Mouse (Mus musculus): ENCODE results near the gene Tti1.
"Not testable (repeated sequence)": the region's sequence is repeated elsewhere in the genome, so short reads cannot be mapped to it uniquely, and the experiment has no call there.

Gene Tti1

GRCm38 (mm10) chr2:158028354-158028863, at the start of gene Tti1, which contains the start of gene Rprd1b:
Gene Tti1, minus strand, starts transcription at chr2:158028433.
Gene Rprd1b, plus strand, starts transcription at chr2:158028497.
- DNase-seq (ENCODE audit: low spot score) = peak; percentile 92

DNA sequence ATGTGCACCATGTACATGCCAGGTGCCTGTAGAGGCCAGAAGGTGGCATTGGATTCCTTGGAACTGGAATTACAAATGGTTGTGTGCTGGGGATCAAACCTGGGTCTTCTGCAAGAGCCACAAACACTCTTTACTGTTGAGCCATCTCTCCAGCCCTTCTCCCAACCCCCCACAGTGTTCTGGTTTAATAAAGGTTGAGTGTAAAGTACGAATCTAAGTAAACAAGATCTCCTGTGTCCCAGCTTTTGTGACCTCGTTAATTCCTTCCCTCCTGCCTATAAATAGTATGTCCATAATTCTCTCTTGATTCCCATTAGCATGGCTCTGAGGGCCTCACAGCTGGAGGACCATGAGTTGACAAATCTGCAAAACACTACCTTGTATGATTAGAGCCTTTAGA, 49.7 kb upstream of the Tti1 start:
- DNase-seq (ENCODE audit: low spot score) = no peak

- no peak for DNase-seq (ENCODE audit: low spot score)
Observed at GRCm38 (mm10) chr2:158076690-158077089, 48.5 kb upstream of the Tti1 start.

DNA sequence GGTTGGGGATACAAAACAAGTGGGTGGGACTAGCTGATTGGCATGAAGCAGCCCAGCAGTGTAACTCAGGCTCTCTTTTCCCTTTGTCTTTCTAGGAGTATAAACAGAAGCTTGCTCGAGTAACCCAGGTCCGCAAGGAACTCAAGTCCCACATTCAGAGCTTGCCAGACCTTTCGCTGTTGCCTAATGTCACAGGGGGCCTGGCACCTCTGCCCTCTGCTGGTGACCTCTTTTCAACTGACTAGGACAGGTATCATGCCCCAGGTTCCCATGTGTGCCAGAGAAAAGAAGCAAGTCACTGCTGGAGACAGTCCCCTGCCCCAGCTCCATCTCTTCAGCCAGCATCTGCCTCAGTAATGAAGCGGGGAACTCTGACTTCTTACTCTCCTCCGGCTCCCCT, 46.6 kb upstream of the Tti1 start:
- no peak for DNase-seq (ENCODE audit: low spot score)

GRCm38 (mm10) chr2:158071633-158071995, 43.4 kb upstream of the Tti1 start:
- no peak for DNase-seq (ENCODE audit: low spot score)

DNA sequence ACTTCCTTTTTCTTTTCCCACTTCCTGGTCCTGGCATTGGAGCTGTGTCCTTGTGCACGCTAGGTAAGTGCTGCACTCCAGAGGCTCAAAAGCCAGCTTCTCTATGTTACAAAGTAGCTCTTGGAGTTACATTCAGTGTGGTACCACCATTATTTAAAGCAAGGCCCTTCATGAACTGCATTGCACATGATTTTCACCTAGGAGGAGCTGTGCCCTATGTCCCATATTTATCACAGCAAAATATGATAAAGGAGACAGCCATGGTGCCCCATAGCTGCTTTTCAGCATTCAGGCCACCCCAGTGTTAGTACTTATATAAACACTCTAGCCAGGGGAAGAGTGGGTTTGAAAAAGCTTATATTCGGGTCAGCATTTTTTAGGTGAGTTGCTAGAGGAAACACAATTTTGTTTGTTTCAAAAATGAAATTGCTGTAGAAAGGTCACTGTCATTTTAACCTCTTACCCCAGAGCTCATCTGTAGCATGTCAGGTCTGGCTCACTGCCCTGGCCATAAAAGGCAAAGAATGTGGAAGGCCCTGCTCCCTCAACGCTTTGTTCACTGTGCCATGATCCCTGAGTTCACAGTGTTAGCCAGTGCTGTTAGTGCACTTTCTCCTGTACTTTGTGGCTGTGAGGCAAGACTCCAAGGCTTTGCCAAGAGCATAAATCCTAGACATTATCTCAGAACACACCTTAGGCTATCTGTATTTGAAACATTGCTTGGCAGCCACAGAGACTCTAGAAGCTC, 42.8 kb upstream of the Tti1 start:
- DNase-seq (ENCODE audit: low spot score) = no peak

DNA sequence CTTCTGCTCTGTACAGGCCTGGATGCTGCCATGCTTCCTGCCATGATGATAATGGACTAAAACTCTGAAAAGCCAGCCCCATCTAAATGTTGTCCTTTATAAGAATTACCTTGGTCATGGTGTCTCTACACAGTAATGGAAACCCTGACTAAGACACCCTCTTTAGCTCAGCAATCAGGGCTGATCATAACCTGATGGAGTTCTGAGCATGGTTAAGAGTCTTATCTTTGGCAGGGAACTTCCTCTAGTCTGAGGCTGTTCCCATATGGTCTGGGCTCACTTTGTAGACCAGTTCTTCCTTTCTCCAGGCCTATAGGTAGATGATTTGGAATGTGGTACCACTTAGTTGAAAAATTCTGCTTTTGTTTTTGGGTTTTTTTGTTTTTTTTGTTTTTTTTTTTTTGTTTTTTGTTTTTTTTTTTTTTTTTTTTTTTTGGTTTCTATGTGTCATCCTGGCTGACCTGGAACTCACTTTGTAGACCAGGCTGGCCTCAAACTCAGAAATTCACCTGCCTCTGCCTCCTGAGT, 40.3 kb upstream of the Tti1 start:
- DNase-seq (ENCODE audit: low spot score) = no peak

DNA sequence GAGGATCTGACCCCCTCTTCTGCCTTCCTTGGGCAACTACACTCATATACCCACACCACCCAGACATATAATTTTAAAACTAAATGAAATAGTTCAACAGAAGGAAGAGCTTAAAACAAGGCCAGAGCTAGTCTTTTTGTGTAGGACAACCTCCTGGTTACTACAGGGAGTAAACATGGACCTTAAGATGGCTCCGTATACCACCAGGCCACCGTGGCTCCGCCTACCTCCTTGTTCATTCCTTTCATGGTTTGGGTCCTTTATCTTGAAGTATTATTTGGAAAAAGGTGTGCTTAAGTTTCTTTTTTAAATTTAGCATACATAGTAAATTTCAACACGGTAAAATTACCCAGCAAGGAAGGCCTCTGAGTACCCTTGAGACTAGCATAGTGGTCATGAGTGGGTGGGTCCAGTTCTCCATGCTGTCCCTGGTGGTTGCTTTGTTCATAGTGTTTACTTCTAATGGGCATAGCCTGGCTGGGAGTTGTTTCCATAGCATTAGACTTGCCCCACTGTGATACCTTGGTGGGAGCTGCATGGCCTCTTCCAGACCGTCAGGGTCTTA, 39.1 kb upstream of the Tti1 start:
- DNase-seq (ENCODE audit: low spot score) = no peak

DNA sequence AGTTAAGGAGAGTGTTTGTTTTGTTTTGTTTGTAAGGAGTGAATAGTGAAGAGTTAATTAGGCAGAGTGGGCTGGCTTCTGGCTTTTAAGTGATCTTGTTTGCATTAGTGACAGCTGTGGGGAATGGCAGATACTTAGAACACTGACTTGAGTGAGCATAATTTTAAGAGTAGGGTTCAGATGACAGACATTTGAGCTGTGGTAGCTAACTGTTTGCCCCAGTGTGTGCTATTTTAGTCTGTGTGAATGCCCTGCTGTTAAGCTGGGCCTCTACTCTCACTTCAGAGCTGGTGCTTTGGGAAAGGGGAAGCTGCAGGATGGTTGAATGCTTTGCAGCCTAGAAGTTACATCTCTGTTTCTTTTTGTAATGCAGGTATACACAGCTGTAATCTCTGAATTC, 38.2 kb upstream of the Tti1 start:
- DNase-seq (ENCODE audit: low spot score) = no peak

- DNase-seq (ENCODE audit: low spot score) = no peak
Observed at GRCm38 (mm10) chr2:158065064-158065463, 36.8 kb upstream of the Tti1 start.

DNA sequence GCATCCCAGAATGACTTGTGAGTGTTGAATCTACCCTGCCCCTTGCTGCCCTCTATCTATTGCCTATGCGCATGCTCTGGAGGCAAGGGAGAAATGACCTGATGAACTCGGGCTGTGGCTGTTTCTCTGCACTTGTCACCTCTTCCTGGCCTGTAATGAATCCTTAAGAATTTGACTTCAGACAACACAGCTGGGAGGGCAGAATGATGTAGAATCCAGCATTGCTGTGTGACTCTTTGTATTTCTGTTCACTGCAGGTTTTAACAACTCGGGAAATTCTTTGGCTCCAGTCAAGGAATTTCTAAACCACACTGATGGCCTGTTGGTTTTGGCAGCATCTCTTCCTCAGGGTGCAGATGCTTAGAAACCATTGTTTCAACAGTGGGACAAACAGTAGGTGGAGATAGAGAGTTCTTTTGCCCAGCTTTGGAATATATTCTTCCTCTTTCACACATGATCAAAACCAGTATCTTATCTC, 36.4 kb upstream of the Tti1 start:
- DNase-seq (ENCODE audit: low spot score) = no peak

DNA sequence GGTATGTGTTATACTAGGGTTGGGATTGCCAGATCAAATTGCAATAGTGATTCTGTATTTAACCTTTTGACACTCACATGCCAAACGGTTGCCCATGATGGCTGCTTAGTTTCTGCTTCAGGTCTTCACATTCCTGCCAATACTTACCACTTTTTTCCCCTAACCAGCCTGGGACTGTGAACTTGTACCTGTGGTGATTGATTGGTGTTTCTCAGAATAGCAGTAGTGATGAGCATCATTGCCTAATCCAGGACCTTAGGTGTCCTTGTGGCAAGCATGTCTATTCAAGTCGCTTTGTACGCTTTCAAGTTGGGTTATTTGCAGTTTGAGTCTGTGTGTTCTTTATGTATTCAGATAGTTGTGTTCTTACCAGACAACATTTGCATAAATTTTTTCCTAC, 34.8 kb upstream of the Tti1 start:
- DNase-seq (ENCODE audit: low spot score) = no peak

DNA sequence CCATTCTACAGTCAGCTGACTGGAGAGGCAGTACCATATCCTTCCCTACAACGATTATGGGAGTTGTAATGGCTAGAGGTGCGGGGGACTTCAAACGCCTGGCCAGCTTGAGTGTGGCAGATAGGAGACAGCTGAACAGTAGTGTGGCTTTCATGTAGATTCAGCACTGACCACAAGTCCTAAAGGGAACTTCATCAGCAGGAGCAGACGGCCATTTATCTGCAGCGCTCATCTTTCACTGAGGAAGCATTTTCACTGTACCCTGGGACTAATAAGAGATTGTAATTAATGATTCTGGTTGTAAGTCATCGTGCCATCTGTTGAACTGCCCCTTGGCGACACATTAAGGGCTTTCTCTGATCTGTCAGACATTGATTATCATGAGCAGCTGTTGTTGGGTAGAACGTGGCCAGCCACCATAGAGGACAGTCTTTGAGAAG, 31.5 kb upstream of the Tti1 start:
- no peak for DNase-seq (ENCODE audit: low spot score)

DNA sequence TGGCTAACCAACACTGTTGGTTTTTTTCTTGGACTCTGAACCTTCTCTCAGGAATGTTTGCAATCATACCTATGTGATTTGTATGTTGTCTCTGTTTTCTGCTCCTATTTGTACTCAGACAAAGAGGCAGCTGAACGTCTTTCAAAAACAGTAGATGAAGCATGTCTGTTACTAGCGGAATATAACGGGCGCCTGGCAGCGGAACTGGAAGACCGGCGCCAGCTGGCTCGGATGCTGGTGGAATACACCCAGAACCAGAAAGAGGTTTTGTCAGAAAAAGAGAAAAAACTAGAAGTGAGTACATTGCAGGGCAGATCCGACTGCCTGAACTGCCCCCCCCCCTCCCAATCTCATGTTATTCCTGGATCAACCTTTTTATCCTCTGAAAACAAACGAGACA, 30.3 kb upstream of the Tti1 start:
- DNase-seq (ENCODE audit: low spot score) = no peak

DNA sequence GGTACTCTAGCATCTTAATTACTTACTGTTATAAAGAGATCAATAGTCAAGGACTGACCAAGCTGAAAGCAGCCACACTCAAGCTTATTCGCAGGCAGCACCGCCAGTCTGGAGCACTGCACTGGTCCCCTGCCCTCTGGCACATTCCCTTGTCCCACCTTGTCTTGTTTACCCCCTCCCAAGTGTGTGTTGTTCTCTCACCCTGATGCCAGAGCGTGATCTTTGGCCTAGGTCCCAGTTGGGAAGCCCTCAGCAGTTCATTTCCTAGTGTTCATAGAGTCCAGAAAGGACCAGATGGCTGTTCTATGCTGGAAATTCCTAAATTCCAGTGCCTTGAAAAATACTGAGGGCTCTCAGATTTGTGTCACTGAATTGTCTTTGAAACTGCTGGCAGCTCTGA, 28.8 kb upstream of the Tti1 start:
- no peak for DNase-seq (ENCODE audit: low spot score)

DNA sequence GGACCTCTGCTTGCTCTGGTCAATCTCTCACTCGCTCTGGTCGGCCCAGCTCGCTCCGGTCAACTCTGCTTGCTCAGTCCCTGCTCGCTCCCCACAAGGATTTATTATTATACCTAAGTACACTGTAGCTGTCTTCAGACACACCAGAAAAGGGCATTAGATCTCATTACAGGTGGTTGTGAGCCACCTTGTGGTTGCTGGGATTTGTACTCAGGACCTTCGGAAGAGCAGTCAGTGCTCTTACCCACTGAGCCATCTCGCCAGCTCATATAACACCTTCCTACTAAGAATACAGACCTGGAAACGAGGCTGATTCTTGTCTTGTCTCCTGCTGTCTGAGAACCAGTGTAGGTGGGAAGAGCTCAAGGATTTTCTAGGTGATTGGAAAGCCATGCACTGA, 27.1 kb upstream of the Tti1 start:
- DNase-seq (ENCODE audit: low spot score) = not testable (repeated sequence)

DNA sequence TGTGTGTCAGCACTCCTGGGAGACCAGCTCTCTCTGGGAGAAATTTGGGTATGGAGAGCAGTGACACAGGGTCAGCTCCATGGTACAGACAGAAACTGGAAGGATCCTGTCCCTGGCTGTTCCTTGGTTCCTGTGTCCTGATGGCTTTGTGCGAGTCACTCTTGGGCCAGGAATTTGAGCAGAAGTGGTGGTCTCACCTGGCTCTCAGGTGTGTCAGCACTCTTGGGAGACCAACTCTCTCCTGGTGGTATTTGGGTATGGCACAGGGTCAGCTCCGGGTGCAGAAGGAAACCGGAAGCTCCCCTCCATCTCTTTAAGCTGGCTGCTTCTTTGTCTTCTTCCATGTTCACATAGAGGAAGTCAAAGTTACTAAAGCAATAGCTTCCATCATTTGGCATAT, 26.4 kb upstream of the Tti1 start:
- DNase-seq (ENCODE audit: low spot score) = no peak

- no peak for DNase-seq (ENCODE audit: low spot score)
Observed at GRCm38 (mm10) chr2:158050116-158050515, 21.9 kb upstream of the Tti1 start.

DNA sequence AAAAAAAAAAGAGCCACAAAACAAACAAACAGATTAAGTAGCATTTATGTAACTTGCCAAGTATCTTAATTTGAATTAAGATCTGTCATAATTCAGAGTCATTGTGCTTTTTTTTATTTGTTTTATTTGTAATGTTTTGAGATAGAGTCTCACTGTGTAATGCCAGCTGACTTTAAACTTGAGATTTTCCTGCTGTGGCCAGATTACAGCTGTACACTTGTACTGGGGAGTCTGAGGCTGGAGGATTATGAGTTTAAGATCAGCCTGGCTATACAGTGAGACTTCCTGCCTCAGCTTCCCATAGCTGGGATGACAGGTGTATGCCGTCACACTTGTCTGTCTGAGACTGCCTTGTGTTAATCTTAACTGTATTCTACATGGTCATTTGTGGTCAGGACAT, 20.5 kb upstream of the Tti1 start:
- no peak for DNase-seq (ENCODE audit: low spot score)

DNA sequence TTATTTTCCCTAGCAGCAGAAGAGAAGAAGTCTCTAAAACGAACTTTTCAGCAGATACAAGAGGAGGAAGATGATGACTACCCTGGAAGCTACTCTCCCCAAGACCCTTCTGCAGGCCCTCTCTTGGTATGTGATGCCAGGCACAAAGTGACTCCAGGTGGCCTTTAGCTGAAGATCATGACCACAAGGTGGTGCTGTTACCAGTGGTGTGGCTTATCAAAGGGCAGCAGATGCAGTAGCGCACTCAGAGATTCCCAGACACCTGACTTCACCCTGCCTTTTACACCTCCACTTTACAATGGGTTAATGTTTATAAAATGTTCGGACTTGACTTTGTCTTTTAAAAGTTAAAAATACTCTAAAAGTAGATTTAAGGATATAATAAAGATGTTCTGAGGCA, 19.7 kb upstream of the Tti1 start:
- peak; percentile 78 for DNase-seq (ENCODE audit: low spot score)

- no peak for DNase-seq (ENCODE audit: low spot score)
Observed at GRCm38 (mm10) chr2:158046186-158046585, 18.0 kb upstream of the Tti1 start.

- no peak for DNase-seq (ENCODE audit: low spot score)
Observed at GRCm38 (mm10) chr2:158043504-158043903, 15.3 kb upstream of the Tti1 start.

- DNase-seq (ENCODE audit: low spot score) = no peak
Observed at GRCm38 (mm10) chr2:158040396-158040795, 12.2 kb upstream of the Tti1 start.
